In the genomic region with DNA sequence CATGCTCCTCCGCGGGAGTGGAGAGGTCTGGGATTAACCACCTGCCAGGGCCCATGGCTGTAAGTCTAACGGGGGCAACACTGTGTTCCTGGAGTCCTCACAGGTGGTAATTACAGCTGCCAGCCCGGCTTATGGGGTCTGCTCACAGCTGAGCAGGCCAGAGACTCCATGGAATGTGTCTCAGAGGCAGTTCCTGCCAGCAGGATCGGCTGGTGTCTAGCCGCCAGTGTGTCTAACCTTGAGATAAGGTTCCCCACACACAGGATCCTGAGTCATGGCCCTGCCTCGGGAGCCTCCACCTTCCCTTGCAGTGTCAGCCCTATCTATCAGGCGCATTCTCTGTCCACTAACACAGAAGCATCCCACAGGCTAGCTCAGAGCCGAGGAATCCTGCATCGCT, we compare ENCODE assay signal across 10 mouse cellular contexts. TPM values are rescaled to one million over a fixed set of nuclear protein-coding genes. Genes with fewer than 3 reads are reported as not detected.
DNase-seq lines count a peak whose midpoint lies in the region; ATAC-seq lines count a peak whose summit lies in the region.
"Had no signal": no experiment of that assay in that cellular context is flagged by ENCODE, and none has a peak within 500 bp of the region (broad histone marks: within the 10 kb centered on the region; RNA-seq: fewer than 3 reads in every experiment).

No protein-coding gene starts in this region.

- peaks cover 17% of the 10 kb centered on the region for H3K27me3 ChIP-seq in forebrain, embryonic 12.5 days
- H3K27me3 ChIP-seq in forebrain, embryonic 15.5 days = no peaks in the 10 kb centered on the region
- H3K27me3 ChIP-seq in heart, embryonic 14.5 days (ENCODE audit: control insufficient read depth, insufficient read depth, low read length) = no peaks in the 10 kb centered on the region
- no peaks in the 10 kb centered on the region for H3K27me3 ChIP-seq in liver, embryonic 16.5 days (ENCODE audit: control insufficient read depth, insufficient read depth, low read depth, low read length)
- H3K27me3 ChIP-seq: CH12.LX had no signal

- no peak overlapping the region for H3K9ac ChIP-seq in forebrain, embryonic 12.5 days
- no peak overlapping the region for H3K9ac ChIP-seq in forebrain, embryonic 15.5 days (replicated peaks)
- H3K9ac ChIP-seq in heart, embryonic 14.5 days (ENCODE audit: low read length) = no peak overlapping the region
- no peak overlapping the region for H3K9ac ChIP-seq in liver, embryonic 16.5 days (ENCODE audit: low read depth, low read length)

- no peak for ATAC-seq in forebrain, embryonic 12.5 days (ENCODE audit: low FRiP score)
- no peak for ATAC-seq in forebrain, embryonic 15.5 days (replicated peaks)
- peak; percentile 78 for ATAC-seq in heart, embryonic 14.5 days (ENCODE audit: insufficient number of reproducible peaks, insufficient read depth, low FRiP score, low read depth)
- peak; percentile 45 for ATAC-seq in liver, embryonic 16.5 days (ENCODE audit: low read depth)
- ATAC-seq in erythroblast, adult 5-6 weeks (replicated peaks; ENCODE audit: low FRiP score, poor library complexity, severe bottlenecking) = no peak

- H3K4me3 ChIP-seq in forebrain, embryonic 12.5 days (replicated peaks) = no peak overlapping the region
- H3K4me3 ChIP-seq in forebrain, embryonic 15.5 days = no peak overlapping the region
- H3K4me3 ChIP-seq in heart, embryonic 14.5 days (ENCODE audit: control insufficient read depth in 1 of 2, insufficient read depth in 1 of 2, low read depth in 1 of 2, low read length in 2 of 2) = no peak overlapping the region
- no peak overlapping the region for H3K4me3 ChIP-seq in liver, embryonic 16.5 days (ENCODE audit: low read depth, low read length)

- no peaks in the 10 kb centered on the region for H3K9me3 ChIP-seq in forebrain, embryonic 12.5 days
- H3K9me3 ChIP-seq in forebrain, embryonic 15.5 days = no peaks in the 10 kb centered on the region
- H3K9me3 ChIP-seq in heart, embryonic 14.5 days (ENCODE audit: control insufficient read depth, low read length) = no peaks in the 10 kb centered on the region
- no peaks in the 10 kb centered on the region for H3K9me3 ChIP-seq in liver, embryonic 16.5 days (replicated peaks; ENCODE audit: control insufficient read depth, low read length)

- 54% methylated on average over 10 of the region's 10 CpGs for WGBS in forebrain, embryonic 12.5 days
- 56% methylated on average over 10 of the region's 10 CpGs for WGBS in forebrain, embryonic 15.5 days
- 2% methylated on average over 10 of the region's 10 CpGs for WGBS in heart, embryonic 14.5 days
- WGBS in liver, embryonic 16.5 days (ENCODE audit: insufficient replicate concordance) = 33% methylated on average over 10 of the region's 10 CpGs

- no peak overlapping the region for H3K4me2 ChIP-seq in forebrain, embryonic 12.5 days
- no peak overlapping the region for H3K4me2 ChIP-seq in forebrain, embryonic 15.5 days (replicated peaks)
- peak overlapping the region; percentile 24 for H3K4me2 ChIP-seq in heart, embryonic 14.5 days (ENCODE audit: low read length)
- H3K4me2 ChIP-seq in liver, embryonic 16.5 days (ENCODE audit: low read depth, low read length) = no peak overlapping the region
- H3K4me2 ChIP-seq: midbrain, embryonic 11.5 days had no signal

- DNase-seq in adrenal gland, adult (ENCODE audit: inconsistent age in 2 of 2, low spot score in 1 of 2) = peak; percentile 88 to 90
- DNase-seq in gastrocnemius, adult 8-10 months (ENCODE audit: low spot score in 2 of 2) = no peak
- no peak for DNase-seq in layer of hippocampus, postnatal 25 days (ENCODE audit: extremely low spot score in 1 of 2, low spot score in 1 of 2)

- H3K4me1 ChIP-seq in forebrain, embryonic 12.5 days = peaks cover 45% of the 10 kb centered on the region
- H3K4me1 ChIP-seq in forebrain, embryonic 15.5 days = peaks cover 40% of the 10 kb centered on the region
- H3K4me1 ChIP-seq in heart, embryonic 14.5 days (ENCODE audit: control insufficient read depth in 2 of 2, insufficient read depth in 2 of 2, low read length in 2 of 2) = peaks cover 37 to 38% of the 10 kb centered on the region in 2 experiments
- H3K4me1 ChIP-seq in liver, embryonic 16.5 days (ENCODE audit: control insufficient read depth, low read depth, low read length) = no peaks in the 10 kb centered on the region; the same call in 1 of the 2 replicates

- no peaks in the 10 kb centered on the region for H3K36me3 ChIP-seq in forebrain, embryonic 12.5 days (replicated peaks)
- no peaks in the 10 kb centered on the region for H3K36me3 ChIP-seq in forebrain, embryonic 15.5 days
- H3K36me3 ChIP-seq in heart, embryonic 14.5 days (ENCODE audit: control insufficient read depth, insufficient read depth, low read length) = no peaks in the 10 kb centered on the region
- H3K36me3 ChIP-seq in liver, embryonic 16.5 days (ENCODE audit: control insufficient read depth, insufficient read depth) = no peaks in the 10 kb centered on the region

- 0 out of 2 replicates have a peak overlapping the region, but pooled peaks have one; percentile 2 for H3K27ac ChIP-seq in forebrain, embryonic 12.5 days
- no peak overlapping the region for H3K27ac ChIP-seq in forebrain, embryonic 15.5 days (replicated peaks)
- peak overlapping the region; percentile 79 to 85 for H3K27ac ChIP-seq in heart, embryonic 14.5 days (replicated peaks in 1 of 2; ENCODE audit: control insufficient read depth in 1 of 2, insufficient read depth in 1 of 2, low read depth in 2 of 2, low read length in 2 of 2)
- H3K27ac ChIP-seq in liver, embryonic 16.5 days (ENCODE audit: low read length) = no peak overlapping the region

RNA-seq across cellular contexts. Expression of gene Man1c1, which starts 41.0 kb away (rescaled TPM):
- polyA plus RNA-seq in forebrain, embryonic 12.5 days (2016; fragmentation: Nextera tagmentation; extraction: Ambion mirVana) = 3.5 and 4.0 TPM in 2 replicates
- 2.5 and 2.6 TPM in 2 replicates for polyA plus RNA-seq in forebrain, embryonic 15.5 days (2015; fragmentation: Nextera tagmentation; extraction: Ambion mirVana)
- 7.8 TPM in 2 replicates for polyA plus RNA-seq in heart, embryonic 14.5 days (2014; fragmentation: Nextera tagmentation; extraction: Ambion mirVana)
- 0.97 and 1.2 TPM in 2 replicates for polyA plus RNA-seq in liver, embryonic 16.5 days (2015; fragmentation: Nextera tagmentation; extraction: Ambion mirVana)
- total RNA-seq in gastrocnemius, adult 8-10 months (2022) = 1 to 10 TPM; 1.8 to 2.7 (median 2.1) TPM
- total RNA-seq in layer of hippocampus, postnatal 25 days (2021) = 10 to 100 TPM; 20.9 to 22.3 TPM
- 4.2 and 6.1 TPM in 2 replicates for total RNA-seq in erythroblast, adult 5-6 weeks (2015; ENCODE audit: low replicate concordance)
- total RNA-seq in erythroblast, adult 5-6 weeks (2017; ENCODE audit: low replicate concordance) = 1.4 and 2.8 TPM in 2 replicates

Comparison
In these comparisons a context has a peak if more than half of its experiments do, and no peak if none do; other contexts are left out.
1. H3K27ac ChIP-seq: peak in forebrain, embryonic 12.5 days (single experiment) and heart, embryonic 14.5 days (2 of 2); none in forebrain, embryonic 15.5 days (single experiment) and liver, embryonic 16.5 days (single experiment).
2. ATAC-seq: peak in heart, embryonic 14.5 days (single experiment) and liver, embryonic 16.5 days (single experiment); none in forebrain, embryonic 12.5 days (single experiment), forebrain, embryonic 15.5 days (single experiment) and erythroblast, adult 5-6 weeks (single experiment).
3. DNase-seq: peak in adrenal gland, adult (2 of 2); none in gastrocnemius, adult 8-10 months (0 of 2) and layer of hippocampus, postnatal 25 days (0 of 2).